Mouse (Mus musculus): ENCODE data around the gene Psmc3.

The Psmc3 gene

DNA sequence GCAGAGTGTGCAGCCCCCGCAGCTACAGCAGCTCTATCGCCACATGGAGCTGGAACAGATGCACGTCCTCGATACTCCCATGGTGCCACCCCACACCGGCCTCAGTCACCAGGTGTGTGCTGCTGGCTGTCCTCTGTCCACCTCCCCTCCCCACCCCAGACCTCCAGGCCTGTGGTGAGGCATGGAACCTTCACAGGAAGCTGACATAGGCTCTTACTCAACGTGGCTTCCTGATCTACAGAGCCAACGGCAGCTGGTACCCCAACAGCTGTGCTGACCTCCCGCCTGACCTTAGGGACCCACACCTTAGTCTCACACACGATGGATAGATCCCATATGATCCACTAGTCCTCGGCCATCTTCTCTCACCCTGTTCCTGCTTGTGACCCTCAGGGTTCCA, 59.5 kb downstream of the Psmc3 start:
- peak; percentile 76 for DNase-seq (ENCODE audit: low read depth)

DNA sequence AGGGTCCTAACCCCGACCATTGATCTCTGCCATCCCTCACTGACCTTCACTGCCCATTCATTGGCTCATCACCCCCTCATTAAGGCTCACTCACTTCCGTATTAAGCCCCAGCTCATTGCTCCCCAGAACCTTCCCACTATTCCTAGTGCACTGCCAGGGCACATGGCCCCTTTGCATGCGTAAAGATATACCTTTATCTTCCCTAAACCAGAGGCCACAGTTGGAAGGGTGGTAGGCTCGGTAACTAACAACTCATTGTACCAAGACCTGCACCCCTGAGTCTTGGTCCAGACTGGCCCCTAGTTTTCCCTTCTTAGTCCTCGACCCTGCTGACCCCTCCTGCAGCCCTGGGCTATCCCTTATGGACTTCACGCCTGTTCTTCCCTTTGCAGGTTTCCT, 60.0 kb downstream of the Psmc3 start:
- no peak for DNase-seq (ENCODE audit: low read depth)

- DNase-seq (ENCODE audit: low read depth): peak; percentile 90
Observed at GRCm38 (mm10) chr2:91114781-91115577, 61.2 kb downstream of the Psmc3 start.

- DNase-seq (ENCODE audit: low read depth): no peak
Observed at GRCm38 (mm10) chr2:91115578-91115970, 61.8 kb downstream of the Psmc3 start.
